Mouse (Mus musculus) lung, postnatal 0 days (tissue): ENCODE data around the gene Fras1. TPM values are rescaled to one million over a fixed set of nuclear protein-coding genes. Genes with fewer than 3 reads are reported as not detected.

Source experiments
- ATAC-seq: fragments of 200-750 bp; cut with Nextera tagmentation; 2 replicates; pipeline ENCODE4 v1.8.0; 2017; ENCODE audit warnings: moderate library complexity
- DNase-seq: peaks from one replicate; pipeline ENCODE4 v3.0.0-alpha.2; 2016; ENCODE audit warnings: low spot score
- H3K27ac ChIP-seq: fragments of 300-500 bp; sonication (generic); 2 replicates; pipeline ENCODE4 v1.5.1; 2014; ENCODE audit warnings: antibody characterized with exemption, mild to moderate bottlenecking, low read length, mixed read lengths
- H3K27me3 ChIP-seq: fragments of 300-500 bp; sonication (generic); replicated peaks from 2 replicates; pipeline ENCODE4 v1.6.1; 2014; ENCODE audit warnings: low read length, mixed read lengths; ENCODE audit not compliant: insufficient read depth
- H3K36me3 ChIP-seq: fragments of 300-500 bp; sonication (generic); 2 replicates; pipeline ENCODE4 v1.6.1; 2014; ENCODE audit warnings: low read length, mixed read lengths; ENCODE audit not compliant: insufficient read depth
- H3K4me1 ChIP-seq: fragments of 300-500 bp; sonication (generic); 2 replicates; pipeline ENCODE4 v1.6.1; 2014; ENCODE audit warnings: antibody characterized with exemption, low read depth, low read length, mixed read lengths; ENCODE audit not compliant: insufficient read depth
- H3K4me2 ChIP-seq: fragments of 300-500 bp; sonication (generic); replicated peaks from 2 replicates; pipeline ENCODE4 v1.6.1; 2014; ENCODE audit warnings: low read depth, mild to moderate bottlenecking, low read length, moderate library complexity, mixed read lengths
- H3K4me3 ChIP-seq: fragments of 300-500 bp; sonication (generic); 2 replicates; pipeline ENCODE4 v1.5.1; 2014; ENCODE audit warnings: low read depth, low read length
- H3K9ac ChIP-seq: fragments of 300-500 bp; sonication (generic); replicated peaks from 2 replicates; pipeline ENCODE4 v1.6.1; 2014; ENCODE audit warnings: low read depth, mild to moderate bottlenecking
- H3K9me3 ChIP-seq: fragments of 300-500 bp; sonication (generic); 2 replicates; pipeline ENCODE4 v1.6.1; 2016; ENCODE audit warnings: low read length, mixed read lengths
- CTCF ChIP-seq: IDR thresholded peaks from 2 replicates; pipeline ENCODE4 v1.5.1; 2016; ENCODE audit warnings: antibody characterized with exemption, mild to moderate bottlenecking
- EP300 ChIP-seq: IDR thresholded peaks from 2 replicates; pipeline ENCODE4 v1.6.1; 2016; ENCODE audit warnings: antibody characterized with exemption, mild to moderate bottlenecking, control low read depth
- WGBS: fragments of 180-500 bp; shearing (Covaris S2); extraction: QIAGEN DNeasy Blood & Tissue Kit; methylation state at CpG from one replicate; pipeline ENCODE4 v1.1.7; 2014; 5-methylcytosine and 5-hydroxymethylcytosine counted together
- polyA plus RNA-seq: library from polyadenylated mRNA; unstranded; fragments of >200 nt; fragmentation: Nextera tagmentation; extraction: Ambion mirVana; gene quantifications from 2 replicates; pipeline ENCODE4 v1.2.1, GENCODE M21; 2015

Gene Fras1
- polyA plus RNA-seq, 1 experiment from 2014 or later: 8.0 TPM

GRCm38 (mm10) chr5:96452027-96452426 is 78.3 kb downstream of the Fras1 start:
- TF ChIP-seq CTCF (no peak), EP300 (no peak)
- no peaks in the 10 kb centered on the region for H3K9me3 ChIP-seq
- no peak overlapping the region for H3K4me3 ChIP-seq
- H3K4me2 ChIP-seq: no peak overlapping the region
- no peak overlapping the region for H3K27ac ChIP-seq
- H3K4me1 ChIP-seq: no peaks in the 10 kb centered on the region; the same call in 1 of the 2 replicates
- H3K36me3 ChIP-seq: no peaks in the 10 kb centered on the region
- H3K9ac ChIP-seq: no peak overlapping the region
- no peaks in the 10 kb centered on the region for H3K27me3 ChIP-seq
- 10% methylated on average over 1 of the region's 1 CpGs for WGBS
- no peak for ATAC-seq
- no peak for DNase-seq

- no peaks in the 10 kb centered on the region for H3K36me3 ChIP-seq
- no peaks in the 10 kb centered on the region for H3K27me3 ChIP-seq
- ATAC-seq (no peak), DNase-seq (no peak)
- no peak overlapping the region for H3K27ac ChIP-seq
- no peak overlapping the region for H3K4me3 ChIP-seq
- 69% methylated on average over 5 of the region's 5 CpGs for WGBS
- H3K9ac ChIP-seq: no peak overlapping the region
- H3K4me2 ChIP-seq: no peak overlapping the region
- no peaks in the 10 kb centered on the region; the same call in 1 of the 2 replicates for H3K4me1 ChIP-seq
- TF ChIP-seq EP300: no peak
- TF ChIP-seq CTCF: no peak
- H3K9me3 ChIP-seq: no peaks in the 10 kb centered on the region
Measured at GRCm38 (mm10) chr5:96453386-96453785, 79.6 kb downstream of the Fras1 start.

GRCm38 (mm10) chr5:96454422-96454821 is 80.7 kb downstream of the Fras1 start:
- no peaks in the 10 kb centered on the region for H3K9me3 ChIP-seq
- no peak for ATAC-seq
- H3K27ac ChIP-seq: no peak overlapping the region
- H3K4me2 ChIP-seq: no peak overlapping the region
- WGBS: 55% methylated on average over 3 of the region's 3 CpGs
- no peak overlapping the region for H3K4me3 ChIP-seq
- no peaks in the 10 kb centered on the region for H3K36me3 ChIP-seq
- no peak overlapping the region for H3K9ac ChIP-seq
- no peak for TF ChIP-seq CTCF
- no peak for TF ChIP-seq EP300
- no peaks in the 10 kb centered on the region; the same call in 1 of the 2 replicates for H3K4me1 ChIP-seq
- H3K27me3 ChIP-seq: no peaks in the 10 kb centered on the region
- no peak for DNase-seq

- TF ChIP-seq CTCF: no peak
- no peak for TF ChIP-seq EP300
- Histone ChIP-seq H3K27me3 (no peaks in the 10 kb centered on the region), H3K36me3 (no peaks in the 10 kb centered on the region), H3K27ac (no peak overlapping the region), H3K9ac (no peak overlapping the region), H3K4me2 (no peak overlapping the region), H3K9me3 (no peaks in the 10 kb centered on the region), H3K4me1 (no peaks in the 10 kb centered on the region; the same call in 1 of the 2 replicates), H3K4me3 (no peak overlapping the region)
- DNase-seq: peak; percentile 71
- ATAC-seq: peak; percentile 60
- 53% methylated on average over 2 of the region's 2 CpGs for WGBS
Measured at GRCm38 (mm10) chr5:96455241-96455640, 81.5 kb downstream of the Fras1 start.

- DNase-seq (no peak), ATAC-seq (no peak)
- Histone ChIP-seq H3K4me1 (no peaks in the 10 kb centered on the region; the same call in 1 of the 2 replicates), H3K27me3 (no peaks in the 10 kb centered on the region), H3K36me3 (no peaks in the 10 kb centered on the region), H3K27ac (no peak overlapping the region), H3K4me3 (no peak overlapping the region), H3K9me3 (no peaks in the 10 kb centered on the region), H3K4me2 (no peak overlapping the region), H3K9ac (no peak overlapping the region)
- WGBS: 44% methylated on average over 4 of the region's 4 CpGs
- TF ChIP-seq CTCF: no peak
- TF ChIP-seq EP300: no peak
Measured at GRCm38 (mm10) chr5:96457436-96457958, 83.7 kb downstream of the Fras1 start.

- no peak for DNase-seq
- no peak for ATAC-seq
- 50% methylated on average over 4 of the region's 4 CpGs for WGBS
- no peak overlapping the region for H3K4me2 ChIP-seq
- no peaks in the 10 kb centered on the region for H3K27me3 ChIP-seq
- no peak overlapping the region for H3K9ac ChIP-seq
- no peak overlapping the region for H3K4me3 ChIP-seq
- H3K9me3 ChIP-seq: no peaks in the 10 kb centered on the region
- TF ChIP-seq EP300: no peak
- no peak for TF ChIP-seq CTCF
- H3K27ac ChIP-seq: no peak overlapping the region
- no peaks in the 10 kb centered on the region; the same call in 1 of the 2 replicates for H3K4me1 ChIP-seq
- H3K36me3 ChIP-seq: no peaks in the 10 kb centered on the region
Measured at GRCm38 (mm10) chr5:96459605-96460004, 85.8 kb downstream of the Fras1 start.

GRCm38 (mm10) chr5:96462197-96462596 is 88.4 kb downstream of the Fras1 start:
- Histone ChIP-seq H3K27me3 (no peaks in the 10 kb centered on the region), H3K36me3 (no peaks in the 10 kb centered on the region), H3K4me1 (no peaks in the 10 kb centered on the region; the same call in 1 of the 2 replicates), H3K9me3 (no peaks in the 10 kb centered on the region), H3K4me2 (no peak overlapping the region), H3K27ac (no peak overlapping the region), H3K9ac (no peak overlapping the region), H3K4me3 (no peak overlapping the region)
- DNase-seq (no peak), ATAC-seq (no peak)
- 90% methylated on average over 2 of the region's 2 CpGs for WGBS
- no peak for TF ChIP-seq CTCF
- TF ChIP-seq EP300: no peak
